Mouse (Mus musculus) forebrain, embryonic 16.5 days (tissue): ENCODE data around the gene Decr2. TPM values are rescaled to one million over a fixed set of nuclear protein-coding genes. Genes with fewer than 3 reads are reported as not detected.
A peak's percentile ranks its signal among the peaks of the same experiment; 100 is the strongest.

Experiments
- ATAC-seq: fragments of 200-750 bp; cut with Nextera tagmentation; 2 replicates; pipeline ENCODE4 v1.8.0; 2017; ENCODE audit warnings: mild to moderate bottlenecking, moderate library complexity
- H3K27ac ChIP-seq: fragments of 300-500 bp; sonication (generic); 2 replicates; pipeline ENCODE4 v1.5.1; 2014; ENCODE audit warnings: low read length, control low read depth
- H3K27me3 ChIP-seq: fragments of 300-500 bp; sonication (generic); replicated peaks from 2 replicates; pipeline ENCODE4 v1.6.1; 2014; ENCODE audit warnings: low read length; ENCODE audit not compliant: control insufficient read depth, insufficient read depth
- H3K36me3 ChIP-seq: fragments of 300-500 bp; sonication (generic); 2 replicates; pipeline ENCODE4 v1.6.1; 2014; ENCODE audit not compliant: control insufficient read depth, insufficient read depth
- H3K4me1 ChIP-seq: fragments of 300-500 bp; sonication (generic); replicated peaks from 2 replicates; pipeline ENCODE4 v1.6.1; 2014; ENCODE audit warnings: low read length; ENCODE audit not compliant: control insufficient read depth, insufficient read depth
- H3K4me2 ChIP-seq: fragments of 300-500 bp; sonication (generic); 2 replicates; pipeline ENCODE4 v1.6.1; 2014; ENCODE audit warnings: mild to moderate bottlenecking, low read length, control low read depth
- H3K4me3 ChIP-seq: fragments of 300-500 bp; sonication (generic); replicated peaks from 2 replicates; pipeline ENCODE4 v1.5.1; 2014; ENCODE audit warnings: mild to moderate bottlenecking, low read length, control low read depth
- H3K9ac ChIP-seq: fragments of 300-500 bp; sonication (generic); replicated peaks from 2 replicates; pipeline ENCODE4 v1.6.1; 2014; ENCODE audit warnings: low read depth, low read length, control low read depth
- H3K9me3 ChIP-seq: fragments of 300-500 bp; sonication (generic); 2 replicates; pipeline ENCODE4 v1.6.1; 2016; ENCODE audit warnings: low read length; ENCODE audit not compliant: control insufficient read depth
- WGBS: fragments of 180-500 bp; shearing (Covaris S2); extraction: QIAGEN DNeasy Blood & Tissue Kit; methylation state at CpG from one replicate; pipeline ENCODE4 v1.1.7; 2014; 5-methylcytosine and 5-hydroxymethylcytosine counted together
- polyA plus RNA-seq: library from polyadenylated mRNA; unstranded; fragments of >200 nt; fragmentation: Nextera tagmentation; extraction: Ambion mirVana; gene quantifications from 2 replicates; pipeline ENCODE4 v1.2.1, GENCODE M21; 2015

Decr2 gene
- polyA plus RNA-seq, 1 experiment from 2014 or later = 33.0 TPM

GRCm38 (mm10) chr17:26068831-26069739 lies 21.1 kb downstream of the Decr2 start, which contains the start of gene Rab11fip3:
Rab11fip3 (minus strand) TSS chr17:26069555.
- H3K9ac ChIP-seq = peak within 1 kb of the TSS; percentile 98
- peak; percentile 96 for ATAC-seq
- WGBS = under 1% methylated on average over 94 of the region's 94 CpGs

GRCm38 (mm10) chr17:26068024-26068830 lies 21.9 kb downstream of the Decr2 start:
- Histone ChIP-seq H3K9me3 (no peaks in the 10 kb centered on the region), H3K4me3 (peak overlapping the region; percentile 99), H3K4me2 (peak overlapping the region; percentile 100), H3K27me3 (0 out of 2 replicates have a peak, but pooled peaks cover 2% of the 10 kb centered on the region), H3K27ac (peak overlapping the region; percentile 92), H3K9ac (peak overlapping the region; percentile 98), H3K36me3 (peaks cover 5% of the 10 kb centered on the region), H3K4me1 (peaks cover 45% of the 10 kb centered on the region)
- ATAC-seq = no peak; the same call in 1 of the 2 replicates
- 2% methylated on average over 44 of the region's 44 CpGs for WGBS

More at GRCm38 (mm10) chr17:26068831-26069739, 21.1 kb downstream of the Decr2 start, which contains the start of gene Rab11fip3:
- H3K9me3 ChIP-seq = no peaks in the 10 kb centered on the region
- peaks cover 39% of the 10 kb centered on the region for H3K4me1 ChIP-seq
- H3K4me3 ChIP-seq = peak within 1 kb of the TSS; percentile 99
- H3K27me3 ChIP-seq = 0 out of 2 replicates have a peak, but pooled peaks cover 2% of the 10 kb centered on the region
- peaks cover 5% of the 10 kb centered on the region for H3K36me3 ChIP-seq
- H3K4me2 ChIP-seq = peak within 1 kb of the TSS; percentile 100
- peak within 1 kb of the TSS; percentile 92 for H3K27ac ChIP-seq

GRCm38 (mm10) chr17:26066488-26067020 lies 23.6 kb downstream of the Decr2 start:
- Histone ChIP-seq H3K27ac (no peak overlapping the region), H3K4me2 (peak overlapping the region; percentile 100), H3K27me3 (no peaks in the 10 kb centered on the region), H3K36me3 (peaks cover 5% of the 10 kb centered on the region), H3K4me1 (peaks cover 57% of the 10 kb centered on the region), H3K9ac (peak overlapping the region; percentile 98), H3K4me3 (peak overlapping the region; percentile 99), H3K9me3 (no peaks in the 10 kb centered on the region)
- WGBS = 89% methylated on average over 7 of the region's 7 CpGs
- ATAC-seq = no peak

- no peak for ATAC-seq
- Histone ChIP-seq H3K4me2 (peak overlapping the region; percentile 33), H3K27ac (no peak overlapping the region), H3K4me3 (peak overlapping the region; percentile 14; the same call in 1 of the 2 replicates), H3K27me3 (no peaks in the 10 kb centered on the region), H3K9ac (peak overlapping the region; percentile 17; the same call in 1 of the 2 replicates), H3K9me3 (no peaks in the 10 kb centered on the region), H3K36me3 (peaks cover 5% of the 10 kb centered on the region), H3K4me1 (peaks cover 61% of the 10 kb centered on the region)
- WGBS = 78% methylated on average over 6 of the region's 6 CpGs
These were observed 25.2 kb downstream of the Decr2 start for GRCm38 (mm10) chr17:26064916-26065315.

- Histone ChIP-seq H3K9me3 (no peaks in the 10 kb centered on the region), H3K36me3 (0 out of 2 replicates have a peak, but pooled peaks cover 3% of the 10 kb centered on the region), H3K4me1 (peaks cover 20% of the 10 kb centered on the region), H3K27me3 (no peaks in the 10 kb centered on the region), H3K9ac (no peak overlapping the region), H3K4me2 (no peak overlapping the region), H3K4me3 (no peak overlapping the region), H3K27ac (no peak overlapping the region)
- no peak for ATAC-seq
- 79% methylated on average over 9 of the region's 9 CpGs for WGBS
These were observed 32.2 kb downstream of the Decr2 start for GRCm38 (mm10) chr17:26057787-26058567.

- H3K4me1 ChIP-seq = peaks cover 15% of the 10 kb centered on the region
- H3K36me3 ChIP-seq = 0 out of 2 replicates have a peak, but pooled peaks cover 3% of the 10 kb centered on the region
- H3K9ac ChIP-seq = no peak overlapping the region
- no peaks in the 10 kb centered on the region for H3K9me3 ChIP-seq
- no peaks in the 10 kb centered on the region for H3K27me3 ChIP-seq
- no peak for ATAC-seq
- no peak overlapping the region for H3K4me3 ChIP-seq
- WGBS = 97% methylated on average over 8 of the region's 8 CpGs
- H3K27ac ChIP-seq = no peak overlapping the region
- H3K4me2 ChIP-seq = no peak overlapping the region
These were observed 32.9 kb downstream of the Decr2 start for GRCm38 (mm10) chr17:26057278-26057677.

GRCm38 (mm10) chr17:26055164-26055563 lies 35.0 kb downstream of the Decr2 start:
- no peak overlapping the region for H3K27ac ChIP-seq
- H3K27me3 ChIP-seq = no peaks in the 10 kb centered on the region
- H3K4me3 ChIP-seq = no peak overlapping the region
- no peak overlapping the region for H3K4me2 ChIP-seq
- 40% methylated on average over 6 of the region's 6 CpGs for WGBS
- H3K4me1 ChIP-seq = 0 out of 2 replicates have a peak, but pooled peaks cover 2% of the 10 kb centered on the region
- ATAC-seq = no peak
- no peak overlapping the region for H3K9ac ChIP-seq
- 0 out of 2 replicates have a peak, but pooled peaks cover 3% of the 10 kb centered on the region for H3K36me3 ChIP-seq
- H3K9me3 ChIP-seq = no peaks in the 10 kb centered on the region

- Histone ChIP-seq H3K9me3 (no peaks in the 10 kb centered on the region), H3K36me3 (0 out of 2 replicates have a peak, but pooled peaks cover 3% of the 10 kb centered on the region), H3K4me3 (no peak overlapping the region), H3K9ac (no peak overlapping the region), H3K4me1 (no peaks in the 10 kb centered on the region), H3K4me2 (no peak overlapping the region), H3K27ac (no peak overlapping the region), H3K27me3 (no peaks in the 10 kb centered on the region)
- WGBS = 88% methylated on average over 17 of the region's 17 CpGs
- no peak for ATAC-seq
These were observed 35.8 kb downstream of the Decr2 start for GRCm38 (mm10) chr17:26054133-26054845.
